Mouse (Mus musculus) macrophage (primary cell): Measurements from ENCODE around the gene 4930518I15Rik. TPM values are rescaled to one million over a fixed set of nuclear protein-coding genes. Genes with fewer than 3 reads are reported as not detected.
"Not testable (repeated sequence)": the region's sequence is repeated elsewhere in the genome, so short reads cannot be mapped to it uniquely, and the experiment has no call there.

ENCODE experiments used
- H3K27ac ChIP-seq: fragments of 350-480 bp; formaldehyde crosslinking; 2 replicates; pipeline ENCODE4 v1.9.0; 2021
- H3K36me3 ChIP-seq: fragments of 350-480 bp; formaldehyde crosslinking; 2 replicates; pipeline ENCODE4 v1.9.0; 2021; ENCODE audit errors: inconsistent target
- H3K4me3 ChIP-seq: fragments of 350-480 bp; formaldehyde crosslinking; 2 replicates; pipeline ENCODE4 v1.9.0; 2021; ENCODE audit errors: inconsistent target
- H3K79me2 ChIP-seq: fragments of 350-480 bp; formaldehyde crosslinking; 2 replicates; pipeline ENCODE4 v1.9.0; 2021; ENCODE audit errors: inconsistent target
- WGBS: methylation state at CpG from one replicate; pipeline ENCODE4 v1.1.7; 2026; ENCODE audit warnings: inconsistent platforms; ENCODE audit not compliant: missing documents; 5-methylcytosine and 5-hydroxymethylcytosine counted together
- polyA plus RNA-seq: library from polyadenylated mRNA; stranded (reverse); fragments of 250-400 nt; gene quantifications from 3 replicates; pipeline ENCODE4 v1.2.4, GENCODE M21; 2018; ENCODE audit warnings: inconsistent platforms

Gene 4930518I15Rik
- polyA plus RNA-seq, 1 experiment from 2014 or later: 0.75 TPM

GRCm38 (mm10) chr2:156863487-156864160 lies 5.9 kb upstream of the 4930518I15Rik start:
- 1% methylated on average over 28 of the region's 28 CpGs for WGBS
- peaks cover 84% of the 10 kb centered on the region for H3K79me2 ChIP-seq
- peak overlapping the region; percentile 76 for H3K4me3 ChIP-seq
- peak overlapping the region; percentile 92 for H3K27ac ChIP-seq
- peaks cover 40% of the 10 kb centered on the region for H3K36me3 ChIP-seq

GRCm38 (mm10) chr2:156862772-156863486 lies 5.2 kb upstream of the 4930518I15Rik start, which contains the start of gene Rab5if:
Gene Rab5if, plus strand, starts transcription at chr2:156863128.
- WGBS: under 1% methylated on average over 93 of the region's 98 CpGs
- Histone ChIP-seq H3K36me3 (peaks cover 35% of the 10 kb centered on the region), H3K4me3 (peak within 1 kb of the TSS; percentile 95)

GRCm38 (mm10) chr2:156862041-156862717 lies 4.4 kb upstream of the 4930518I15Rik start:
- WGBS: 1% methylated on average over 19 of the region's 19 CpGs
- Histone ChIP-seq H3K79me2 (peaks cover 77% of the 10 kb centered on the region), H3K36me3 (peaks cover 27% of the 10 kb centered on the region), H3K4me3 (peak overlapping the region; percentile 95), H3K27ac (peak overlapping the region; percentile 83)

More at GRCm38 (mm10) chr2:156862772-156863486, 5.2 kb upstream of the 4930518I15Rik start, which contains the start of gene Rab5if:
- H3K27ac ChIP-seq: peak within 1 kb of the TSS; percentile 92
- H3K79me2 ChIP-seq: peaks cover 84% of the 10 kb centered on the region

- H3K79me2 ChIP-seq: peaks cover 57% of the 10 kb centered on the region
- no peak overlapping the region for H3K4me3 ChIP-seq
- H3K36me3 ChIP-seq: 0 out of 2 replicates have a peak, but pooled peaks cover 6% of the 10 kb centered on the region
- WGBS: 95% methylated on average over 7 of the region's 7 CpGs
- no peak overlapping the region for H3K27ac ChIP-seq
These were observed 925 bp upstream of the 4930518I15Rik start for GRCm38 (mm10) chr2:156858671-156859070.

DNA sequence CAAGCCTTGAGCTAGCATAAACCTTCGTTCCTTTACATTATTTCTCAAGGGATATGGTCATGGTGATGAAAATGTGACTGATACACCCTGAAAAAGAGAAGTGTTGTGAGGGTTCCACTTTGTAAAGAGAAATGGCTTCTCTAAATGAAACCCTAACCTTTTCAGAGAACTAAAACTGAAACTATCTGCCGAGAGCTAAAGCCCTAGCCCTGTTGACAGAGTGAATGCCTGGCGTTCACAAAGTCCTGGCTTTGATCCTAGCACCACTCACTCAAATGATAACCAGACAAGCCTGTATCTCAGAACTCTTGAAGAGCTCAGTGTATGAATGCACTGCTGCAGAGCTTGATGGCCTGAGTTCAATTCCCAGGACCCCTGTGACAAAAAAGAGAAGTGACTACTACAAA lies 358 bp downstream of the 4930518I15Rik start:
- H3K36me3 ChIP-seq: 0 out of 2 replicates have a peak, but pooled peaks cover 6% of the 10 kb centered on the region
- peak overlapping the region; percentile 76 for H3K27ac ChIP-seq
- peak overlapping the region; percentile 15; the same call in 1 of the 2 replicates for H3K4me3 ChIP-seq
- WGBS: 2% methylated on average over 3 of the region's 3 CpGs
- H3K79me2 ChIP-seq: peaks cover 57% of the 10 kb centered on the region

DNA sequence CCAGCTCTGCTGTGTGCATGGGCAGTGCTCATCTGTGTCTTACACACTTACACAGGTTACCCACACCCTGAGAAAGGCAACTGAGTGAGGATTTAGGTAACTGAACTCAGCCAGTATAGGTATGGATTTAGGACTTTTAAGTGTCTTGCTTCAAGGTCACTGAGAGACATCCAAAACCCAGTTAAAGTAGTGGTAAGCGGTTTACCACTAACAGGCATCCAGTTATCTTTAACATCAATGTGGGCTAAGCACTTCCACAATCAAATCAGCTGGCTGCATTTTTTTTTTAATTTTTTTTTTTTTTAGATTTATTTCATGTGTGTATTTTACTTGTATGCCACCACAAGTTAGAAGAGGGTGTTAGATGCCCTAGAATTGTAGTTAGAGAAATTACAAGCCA lies 1.4 kb downstream of the 4930518I15Rik start:
- H3K27ac ChIP-seq: no peak overlapping the region
- H3K36me3 ChIP-seq: 0 out of 2 replicates have a peak, but pooled peaks cover 6% of the 10 kb centered on the region

DNA sequence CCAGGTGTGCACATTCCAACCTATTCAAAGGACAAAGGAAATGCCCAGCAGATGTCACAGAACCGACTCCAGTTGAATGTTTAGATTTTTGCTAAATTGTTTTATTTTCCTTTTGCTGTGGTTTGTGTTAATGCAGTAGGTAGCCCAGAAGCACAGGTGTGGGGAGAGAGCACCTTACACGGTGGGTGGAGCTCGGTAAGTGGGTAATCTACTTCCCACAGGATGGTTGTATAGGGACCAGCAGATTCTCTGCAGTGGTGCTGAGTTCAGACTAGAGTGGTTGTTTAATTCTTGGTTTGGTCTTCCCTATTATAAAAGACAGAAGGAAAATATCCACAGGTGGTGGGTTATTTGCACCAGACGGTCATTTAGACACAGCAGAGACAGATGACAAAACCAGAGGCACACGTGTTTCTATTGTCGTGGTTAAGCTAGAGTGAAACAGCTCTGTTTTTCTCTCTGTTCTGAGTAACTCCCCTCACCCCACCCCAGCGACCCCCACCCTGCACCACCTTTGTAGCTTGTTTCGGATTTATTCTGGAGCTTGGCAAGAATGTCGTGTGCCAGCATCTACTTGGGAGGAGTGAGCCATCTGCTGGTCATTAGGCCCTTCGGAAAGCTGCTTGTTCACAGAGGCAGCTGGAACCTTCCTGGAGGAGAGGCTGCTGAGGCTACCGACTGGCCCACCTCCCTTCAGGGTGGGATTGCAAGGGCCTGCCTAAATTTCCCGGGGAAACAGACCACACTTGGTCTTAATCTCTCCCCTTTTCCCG lies 3.6 kb downstream of the 4930518I15Rik start:
- not testable (repeated sequence) for H3K36me3 ChIP-seq, H3K27ac ChIP-seq, H3K4me3 ChIP-seq
- 83% methylated on average over 11 of the region's 13 CpGs for WGBS
- H3K79me2 ChIP-seq: peaks cover 27% of the 10 kb centered on the region

More for the DNA sequence above, 1.4 kb downstream of the 4930518I15Rik start:
- H3K79me2 ChIP-seq: peaks cover 48% of the 10 kb centered on the region
- WGBS: 86% methylated on average over 1 of the region's 1 CpGs
- H3K4me3 ChIP-seq: no peak overlapping the region

GRCm38 (mm10) chr2:156853584-156853983 lies 4.2 kb downstream of the 4930518I15Rik start:
- not testable (repeated sequence) for H3K27ac ChIP-seq, H3K36me3 ChIP-seq, H3K4me3 ChIP-seq
- peaks cover 21% of the 10 kb centered on the region for H3K79me2 ChIP-seq
- whole genome bisulfite sequencing: 96% methylated on average over 5 of the region's 13 CpGs

- Histone ChIP-seq H3K27ac (no peak overlapping the region), H3K79me2 (no peaks in the 10 kb centered on the region), H3K36me3 (no peaks in the 10 kb centered on the region), H3K4me3 (no peak overlapping the region)
- WGBS: 86% methylated on average over 5 of the region's 5 CpGs
These were observed 7.2 kb downstream of the 4930518I15Rik start for GRCm38 (mm10) chr2:156850505-156850904.

DNA sequence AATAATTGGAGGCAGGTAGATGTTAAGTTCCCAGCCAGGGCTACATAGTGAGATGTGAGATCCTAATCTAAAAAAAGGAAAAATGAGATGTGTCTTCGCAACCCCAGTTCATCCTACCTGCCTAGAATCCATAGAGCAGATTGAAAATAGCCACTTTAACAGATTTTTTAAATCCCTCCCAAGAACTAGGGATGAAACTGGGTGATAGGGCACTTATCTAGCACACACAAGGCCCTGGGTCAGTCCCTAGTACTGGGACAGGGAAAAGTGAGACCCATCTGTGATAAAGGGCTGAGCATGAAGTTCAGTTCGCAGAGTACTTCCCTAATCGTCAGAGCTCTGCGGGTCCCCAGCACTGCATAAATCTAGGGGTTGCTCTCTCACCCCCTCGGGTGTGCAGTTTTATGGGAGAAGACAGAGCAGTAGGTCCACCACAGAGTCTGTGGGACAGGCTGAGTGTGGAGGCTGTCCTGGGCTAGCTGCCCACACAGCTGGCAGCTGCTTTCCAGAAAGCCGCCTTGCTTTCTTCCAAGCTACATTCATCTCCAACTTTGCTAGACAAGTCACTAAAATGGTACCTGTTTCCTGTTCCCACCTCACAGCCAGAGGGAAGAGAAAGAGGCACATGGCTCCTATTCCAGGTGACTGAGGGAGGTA lies 9.1 kb downstream of the 4930518I15Rik start:
- Histone ChIP-seq H3K79me2 (no peaks in the 10 kb centered on the region), H3K4me3 (no peak overlapping the region), H3K27ac (no peak overlapping the region), H3K36me3 (no peaks in the 10 kb centered on the region)
- 82% methylated on average over 6 of the region's 6 CpGs for WGBS

DNA sequence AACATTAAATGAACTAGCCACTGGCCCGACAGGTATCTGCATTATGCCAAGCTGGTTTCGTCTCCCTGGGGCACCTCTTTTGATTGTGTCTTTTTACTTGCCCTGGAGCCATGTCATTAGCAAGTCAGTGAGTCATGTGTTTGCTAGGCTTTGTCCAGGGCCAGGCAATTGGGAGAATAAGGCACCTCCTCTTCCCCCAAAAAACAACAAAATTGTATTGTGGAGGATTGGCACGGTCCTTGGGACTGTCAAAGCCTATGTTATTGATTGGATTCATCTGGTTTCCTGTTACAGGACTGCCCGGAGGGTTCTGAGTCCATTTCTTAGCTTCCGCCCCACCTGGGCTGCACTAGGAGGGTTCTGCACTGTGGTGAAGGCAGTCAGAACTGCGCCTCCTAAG lies 10.1 kb downstream of the 4930518I15Rik start:
- H3K79me2 ChIP-seq: no peaks in the 10 kb centered on the region
- no peaks in the 10 kb centered on the region for H3K36me3 ChIP-seq
- 95% methylated on average over 6 of the region's 6 CpGs for WGBS
- no peak overlapping the region for H3K4me3 ChIP-seq
- H3K27ac ChIP-seq: no peak overlapping the region

- no peaks in the 10 kb centered on the region for H3K36me3 ChIP-seq
- 92% methylated on average over 6 of the region's 10 CpGs for WGBS
- H3K79me2 ChIP-seq: no peaks in the 10 kb centered on the region
These were observed 13.0 kb downstream of the 4930518I15Rik start for GRCm38 (mm10) chr2:156844715-156845114.

GRCm38 (mm10) chr2:156843331-156843730 lies 14.4 kb downstream of the 4930518I15Rik start:
- no peaks in the 10 kb centered on the region for H3K36me3 ChIP-seq
- H3K4me3 ChIP-seq: no peak overlapping the region
- 94% methylated on average over 10 of the region's 10 CpGs for WGBS

More at GRCm38 (mm10) chr2:156844715-156845114, 13.0 kb downstream of the 4930518I15Rik start:
- no peak overlapping the region for H3K27ac ChIP-seq
- H3K4me3 ChIP-seq: no peak overlapping the region

More at GRCm38 (mm10) chr2:156843331-156843730, 14.4 kb downstream of the 4930518I15Rik start:
- Histone ChIP-seq H3K79me2 (no peaks in the 10 kb centered on the region), H3K27ac (no peak overlapping the region)
